Mouse (Mus musculus): ENCODE data around the gene Hnf1a.
"Not testable (repeated sequence)": the region's sequence is repeated elsewhere in the genome, so short reads cannot be mapped to it uniquely, and the experiment has no call there.

Gene Hnf1a

DNA sequence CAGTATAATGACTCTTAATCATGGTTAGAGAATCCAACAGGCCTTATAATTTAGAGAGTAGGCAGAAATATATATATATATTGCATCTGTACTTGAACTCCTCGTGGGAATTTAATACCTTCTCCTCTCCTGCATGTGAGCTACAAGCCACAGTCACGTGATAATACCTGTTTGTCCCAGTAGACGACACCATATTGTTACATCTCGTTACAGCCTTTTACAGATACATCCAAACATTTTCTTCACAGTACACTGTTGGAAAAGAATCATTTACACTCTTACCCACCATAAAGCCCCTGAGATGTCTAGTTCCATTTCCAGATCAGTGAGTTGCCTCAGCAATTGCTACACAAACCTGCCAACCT lies 28.1 kb downstream of the Hnf1a start:
- DNase-seq, result no peak

GRCm38 (mm10) chr5:114942074-114942765 lies 28.7 kb downstream of the Hnf1a start, which contains the start of gene 2210016L21Rik:
2210016L21Rik (plus strand) TSS chr5:114942158.
- DNase-seq, result peak; percentile 89

DNA sequence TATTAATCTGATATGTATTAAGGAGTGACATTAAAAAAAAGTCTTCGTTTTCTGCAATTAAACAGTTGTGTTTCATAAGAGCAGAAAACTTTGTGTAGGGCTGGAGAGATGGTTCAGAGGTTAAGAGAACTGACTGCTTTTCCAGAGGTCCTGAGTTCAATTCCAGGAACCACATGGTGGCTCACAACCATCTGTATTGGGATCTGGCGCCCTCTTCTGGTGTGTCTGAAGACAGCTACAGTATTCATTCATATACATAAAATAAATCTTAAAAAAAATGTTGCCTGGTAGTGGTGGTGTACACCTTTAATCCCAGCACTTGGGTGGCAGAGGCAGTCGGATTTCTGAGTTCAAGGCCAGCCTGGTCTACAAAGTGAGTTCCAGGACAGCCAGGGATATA lies 29.8 kb downstream of the Hnf1a start:
- DNase-seq, result not testable (repeated sequence)

- DNase-seq, result no peak
Observed at GRCm38 (mm10) chr5:114935838-114936237, 35.1 kb downstream of the Hnf1a start.

- no peak for DNase-seq
Observed at GRCm38 (mm10) chr5:114933206-114933605, 37.7 kb downstream of the Hnf1a start.

DNA sequence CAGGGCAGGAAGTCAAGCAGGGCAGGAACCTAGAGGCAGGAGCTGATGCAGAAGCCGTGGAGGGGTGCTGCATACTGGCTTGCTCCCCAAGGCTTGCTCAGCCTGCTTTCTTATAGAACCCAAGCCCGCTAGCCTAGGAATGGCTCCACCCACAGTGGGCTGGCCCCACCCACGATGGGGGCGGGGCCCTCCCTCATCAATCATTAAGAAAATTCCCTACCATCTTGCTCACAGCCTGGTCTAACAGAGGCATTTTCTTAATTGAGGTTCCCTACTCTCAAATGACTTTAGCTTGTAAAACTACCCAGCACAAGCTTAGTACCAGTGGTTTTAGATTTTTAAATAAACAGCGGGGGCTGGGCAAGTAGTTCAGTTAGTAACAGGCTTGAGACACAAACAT lies 39.3 kb downstream of the Hnf1a start:
- no peak for DNase-seq

GRCm38 (mm10) chr5:114926753-114927152 lies 44.1 kb downstream of the Hnf1a start:
- no peak for DNase-seq

DNA sequence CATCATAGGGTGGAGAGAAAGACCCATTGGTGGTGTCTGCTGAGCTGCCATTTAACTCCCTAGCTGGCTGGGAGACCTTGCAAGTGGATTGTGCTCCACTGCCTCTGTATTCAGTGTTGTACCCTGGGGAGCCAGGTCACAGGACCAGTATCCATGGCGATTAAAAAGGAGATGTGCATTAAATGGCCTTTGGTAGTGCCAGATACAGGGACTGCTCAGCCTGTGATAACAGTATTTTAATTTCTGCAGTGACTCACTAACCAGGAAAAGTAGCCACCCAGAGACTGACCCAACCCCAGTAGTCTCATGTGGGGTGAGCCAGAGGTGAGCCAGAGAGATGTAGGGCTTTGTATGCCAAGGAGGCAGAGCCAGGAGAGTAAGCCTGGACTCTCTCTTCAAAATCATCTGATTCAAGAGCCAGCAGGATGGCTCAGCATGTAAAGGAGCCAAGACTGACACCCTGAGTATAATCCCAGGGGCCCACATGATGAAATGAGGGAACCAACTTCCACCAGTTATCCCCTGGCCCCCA lies 44.7 kb downstream of the Hnf1a start:
- DNase-seq, result no peak

- peak; percentile 80 for DNase-seq
Observed at GRCm38 (mm10) chr5:114922998-114923473, 47.9 kb downstream of the Hnf1a start, which contains the start of gene Oasl1. Oasl1 (plus strand) TSS chr5:114923240.

DNA sequence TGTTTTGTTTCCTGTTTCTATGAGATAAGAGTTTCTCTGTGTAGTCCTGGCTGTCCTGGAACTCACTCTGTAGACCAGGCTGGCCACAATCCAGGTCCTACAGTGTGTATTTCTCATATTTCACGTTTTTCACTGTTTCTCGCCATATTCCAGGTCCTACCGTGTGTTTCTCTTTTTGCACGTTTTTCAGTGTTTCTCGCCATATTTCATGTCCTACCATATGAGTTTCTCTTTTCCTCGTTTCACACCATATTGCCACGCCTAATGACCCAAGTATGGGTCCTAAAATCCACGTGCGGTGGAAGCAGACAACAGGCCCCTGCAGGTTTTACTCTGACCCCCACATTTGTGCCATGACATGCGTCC lies 48.5 kb downstream of the Hnf1a start:
- no peak for DNase-seq

DNA sequence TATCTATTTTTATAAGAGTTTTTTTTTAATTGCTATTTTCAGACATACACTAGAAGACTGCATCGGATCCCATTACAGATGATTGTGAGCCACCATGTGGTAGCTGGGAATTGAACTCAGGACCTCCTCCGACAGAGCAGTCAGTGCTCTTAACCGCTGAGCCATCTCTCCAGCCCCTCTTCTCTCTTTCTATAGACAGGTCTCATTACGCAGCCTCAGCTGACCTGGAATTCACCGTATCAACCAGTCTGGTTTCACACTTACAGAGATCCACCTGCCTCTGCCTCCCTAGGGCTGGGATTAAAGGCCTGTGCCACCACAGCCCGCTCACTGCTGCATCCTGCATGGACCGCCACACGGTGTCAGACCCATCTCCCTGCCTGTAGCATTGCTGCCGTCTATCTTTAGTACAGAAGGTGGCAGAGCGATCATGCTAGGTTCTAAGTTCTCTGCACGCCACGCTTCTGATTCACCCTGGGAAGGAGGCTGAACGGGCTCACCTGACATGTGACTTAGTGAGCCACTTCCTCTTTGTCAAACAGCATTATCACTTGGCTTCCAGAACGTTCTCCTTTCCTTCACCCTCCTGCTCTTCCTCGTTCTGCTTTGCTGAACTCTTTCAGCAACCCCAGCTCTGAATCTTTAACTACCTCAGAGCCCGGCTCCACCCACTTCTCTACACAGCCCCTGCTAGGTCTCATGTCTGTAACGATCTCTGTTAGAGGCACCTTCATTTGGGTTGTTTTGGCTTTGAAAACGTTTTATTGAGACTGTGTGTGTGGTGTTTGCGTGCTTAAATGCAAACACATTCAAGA lies 49.1 kb downstream of the Hnf1a start:
- DNase-seq, result peak; percentile 32

DNA sequence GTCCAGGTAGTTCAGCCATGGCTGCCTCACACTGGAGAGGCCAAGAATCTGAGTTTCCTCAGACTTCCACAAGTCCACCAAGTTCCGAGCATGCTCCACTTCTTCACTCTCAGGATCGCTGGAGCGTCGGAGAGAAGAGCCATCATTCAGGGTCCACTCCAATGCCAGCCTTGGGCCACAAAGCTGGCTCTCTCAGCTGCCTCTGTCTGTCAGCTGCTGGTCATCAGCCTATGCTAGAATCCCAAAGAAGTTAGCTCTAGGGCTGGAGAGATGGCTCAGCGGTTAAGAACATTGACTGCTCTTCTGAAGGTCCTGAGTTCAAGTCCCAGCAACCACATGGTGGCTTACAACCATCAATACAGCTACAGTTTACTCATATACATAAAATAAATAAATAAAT lies 53.5 kb downstream of the Hnf1a start:
- not testable (repeated sequence) for DNase-seq

DNA sequence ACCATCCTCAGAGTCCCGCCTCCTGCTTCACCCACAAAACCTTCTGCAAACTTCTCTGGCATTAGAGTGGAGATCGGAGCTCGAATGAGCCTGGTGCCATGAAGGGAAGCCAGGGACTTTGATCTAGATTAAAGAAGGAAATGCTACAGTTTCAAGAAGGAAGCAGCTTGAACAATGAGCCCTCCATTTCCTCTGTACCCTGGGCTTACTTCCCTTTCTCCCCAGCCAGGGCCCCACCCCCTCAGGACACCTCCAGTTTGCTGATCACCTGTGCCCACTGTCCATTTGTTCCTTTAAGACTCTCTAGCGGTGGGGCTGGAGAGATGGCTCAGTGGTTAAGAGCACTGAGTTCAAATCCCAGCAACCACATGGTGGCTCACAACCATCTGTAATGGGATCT lies 54.1 kb downstream of the Hnf1a start:
- DNase-seq, result no peak

GRCm38 (mm10) chr5:114915854-114916253 lies 55.0 kb downstream of the Hnf1a start:
- no peak for DNase-seq

DNA sequence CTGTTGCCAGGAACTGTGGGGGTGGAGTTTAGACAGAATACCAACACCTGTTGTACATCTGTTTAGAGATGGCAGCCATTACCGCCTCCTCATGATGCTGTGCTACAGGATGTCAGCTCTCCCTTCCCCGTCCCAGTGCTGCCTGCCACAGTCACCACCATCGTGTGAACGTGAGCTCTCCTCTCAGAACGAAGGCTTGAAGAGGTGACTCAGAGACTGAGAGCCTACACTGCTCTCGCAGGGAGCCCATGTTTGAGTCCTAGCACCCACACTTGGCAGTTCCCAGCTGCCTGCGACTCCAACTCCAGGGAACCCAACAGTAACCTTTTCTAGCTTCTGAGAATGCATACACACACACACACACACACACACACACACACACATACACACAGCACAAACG lies 56.0 kb downstream of the Hnf1a start:
- DNase-seq, result no peak

GRCm38 (mm10) chr5:114913686-114914085 lies 57.2 kb downstream of the Hnf1a start:
- DNase-seq, result no peak

DNA sequence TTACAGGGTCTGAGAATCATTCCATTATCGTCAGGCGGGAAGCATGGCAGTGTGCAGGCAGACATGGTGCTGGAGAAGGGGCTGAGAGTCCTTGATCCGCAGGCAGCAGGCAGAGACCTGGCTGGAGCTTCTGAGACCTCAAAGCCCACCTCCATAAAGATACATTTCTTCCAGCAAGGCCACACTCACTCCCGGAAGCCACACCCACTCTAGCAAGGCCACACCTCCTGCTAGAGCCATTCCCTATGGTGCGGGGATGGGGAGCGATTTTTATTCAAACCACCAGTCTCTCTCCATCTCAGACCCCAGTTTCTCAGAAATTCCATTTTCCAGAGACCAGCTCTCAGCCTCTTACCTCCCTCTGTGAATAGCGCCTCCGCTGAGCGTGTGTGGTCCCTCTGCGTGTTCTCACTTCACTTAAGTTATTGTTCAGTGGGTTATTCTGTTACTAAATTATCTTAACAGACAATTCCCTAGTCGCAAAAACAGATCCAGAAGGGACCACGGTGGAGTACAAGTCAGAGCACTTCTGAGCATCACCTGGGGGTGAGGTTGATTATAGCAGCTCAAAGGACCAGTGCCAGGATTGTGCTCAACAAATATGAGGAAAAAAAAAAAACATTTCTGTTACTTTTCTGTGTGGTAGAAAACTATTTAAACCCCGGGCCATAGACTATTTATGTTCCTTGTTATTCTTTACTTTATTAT lies 62.1 kb downstream of the Hnf1a start:
- DNase-seq, result no peak

GRCm38 (mm10) chr5:114902413-114902812 lies 68.5 kb downstream of the Hnf1a start:
- peak; percentile 74 for DNase-seq
